Mouse (Mus musculus) spleen, postnatal 4 days (tissue): ENCODE measurements around the gene Snx19.

ENCODE experiments used
- DNase-seq, 2 experiments: peaks; one replicate each; pipeline ENCODE4 v3.0.0; 2022; ENCODE audit warnings: low spot score in 2 of 2

Snx19 gene

GRCm38 (mm10) chr9:30482116-30482515 lies 55.2 kb downstream of the Snx19 start:
- no peak for DNase-seq

- DNase-seq: no peak
Observed at GRCm38 (mm10) chr9:30484183-30484582, 57.3 kb downstream of the Snx19 start.

GRCm38 (mm10) chr9:30485161-30485560 lies 58.3 kb downstream of the Snx19 start:
- DNase-seq: no peak

GRCm38 (mm10) chr9:30488384-30488783 lies 61.5 kb downstream of the Snx19 start:
- no peak for DNase-seq

GRCm38 (mm10) chr9:30494446-30494845 lies 67.5 kb downstream of the Snx19 start:
- DNase-seq: no peak

GRCm38 (mm10) chr9:30508966-30509365 lies 82.1 kb downstream of the Snx19 start:
- no peak for DNase-seq

- no peak for DNase-seq
Observed at GRCm38 (mm10) chr9:30515953-30516352, 89.0 kb downstream of the Snx19 start.
